Mouse (Mus musculus) CH12.LX (cell line): ENCODE data around the gene Arhgap42. TPM values are rescaled to one million over a fixed set of nuclear protein-coding genes. Genes with fewer than 3 reads are reported as not detected.

Experiments used
- DNase-seq: peaks from one replicate; pipeline ENCODE4 v3.0.0-alpha.2; 2013; ENCODE audit errors: extremely low read depth
- H3K27ac ChIP-seq: 2 replicates; pipeline ENCODE4 v1.5.1; 2012; ENCODE audit warnings: low read depth, mild to moderate bottlenecking, control low read depth, moderate library complexity; ENCODE audit not compliant: insufficient read depth
- H3K27me3 ChIP-seq: replicated peaks from 2 replicates; pipeline ENCODE3; 2012; ENCODE audit warnings: inconsistent platforms
- H3K36me3 ChIP-seq, 2 experiments: replicated peaks in 1 of 2; 2 replicates each; pipeline versions ENCODE3 to v1.6.1; 2012; ENCODE audit warnings: inconsistent platforms in 1 of 2, low read length in 1 of 2, mild to moderate bottlenecking in 1 of 2, mixed read lengths in 1 of 2, moderate library complexity in 1 of 2; ENCODE audit not compliant: control insufficient read depth in 1 of 2, insufficient read depth in 1 of 2
- H3K4me1 ChIP-seq, 2 experiments: 2 replicates each; pipeline ENCODE4 v1.6.1; 2012; ENCODE audit warnings: inconsistent platforms in 1 of 2, moderate library complexity in 1 of 2; ENCODE audit not compliant: insufficient read depth in 2 of 2, control insufficient read depth in 1 of 2
- H3K4me2 ChIP-seq: 2 replicates; pipeline ENCODE4 v1.6.1; 2012; ENCODE audit warnings: low read depth, mild to moderate bottlenecking, control low read depth; ENCODE audit not compliant: poor library complexity, insufficient read depth, severe bottlenecking
- H3K4me3 ChIP-seq, 3 experiments: fragments of 150-350 bp in 1 of 3; sonication (generic) in 1 of 3; replicated peaks in 1 of 3; 2 replicates each; pipeline versions ENCODE3 to v1.5.1; 2011 to 2012; ENCODE audit warnings: low read depth in 2 of 3, low read length in 2 of 3, mild to moderate bottlenecking in 2 of 3, moderate library complexity in 2 of 3, control low read depth in 1 of 3, improper control_type of control experiment in 1 of 3, inconsistent platforms in 1 of 3, mixed read lengths in 1 of 3; ENCODE audit not compliant: poor library complexity in 1 of 3
- H3K79me2 ChIP-seq: replicated peaks from 2 replicates; pipeline ENCODE4 v1.6.1; 2012; ENCODE audit warnings: mild to moderate bottlenecking, moderate library complexity; ENCODE audit not compliant: control insufficient read depth, poor library complexity, insufficient read depth, severe bottlenecking; ENCODE audit errors: extremely low read depth
- H3K9ac ChIP-seq: 2 replicates; pipeline ENCODE4 v1.6.1; 2012; ENCODE audit warnings: low read depth, mild to moderate bottlenecking, control low read depth, moderate library complexity; ENCODE audit not compliant: insufficient read depth
- H3K9me3 ChIP-seq: replicated peaks from 2 replicates; pipeline ENCODE3; 2012; ENCODE audit warnings: low read length, inconsistent platforms, mixed read lengths
- BHLHE40 ChIP-seq: IDR thresholded peaks from 2 replicates; pipeline ENCODE4 v1.6.1; 2011; ENCODE audit warnings: mild to moderate bottlenecking, low read depth, low read length, improper control_type of control experiment
- CHD2 ChIP-seq: IDR thresholded peaks from 2 replicates; pipeline ENCODE4 v1.6.1; 2011; ENCODE audit warnings: low read length, improper control_type of control experiment
- CTCF ChIP-seq, 2 experiments: IDR thresholded peaks in 1 of 2; conservative IDR thresholded peaks in 1 of 2; 2 replicates each; pipeline ENCODE4 v1.5.1; 2011 to 2012; ENCODE audit warnings: low read depth in 2 of 2, low read length in 2 of 2, improper control_type of control experiment in 1 of 2, inconsistent platforms in 1 of 2, mild to moderate bottlenecking in 1 of 2, moderate library complexity in 1 of 2
- ELF1 ChIP-seq: IDR thresholded peaks from 2 replicates; pipeline ENCODE4 v1.6.1; 2014; ENCODE audit warnings: low read depth, mild to moderate bottlenecking, inconsistent platforms, low read length, improper control_type of control experiment
- ETS1 ChIP-seq: conservative IDR thresholded peaks from 2 replicates; pipeline ENCODE4 v1.6.1; 2012; ENCODE audit warnings: low read depth, mild to moderate bottlenecking, inconsistent platforms, low read length, improper control_type of control experiment, moderate library complexity
- JUN ChIP-seq: IDR thresholded peaks from 2 replicates; pipeline ENCODE4 v1.6.1; 2011; ENCODE audit warnings: low read depth, mild to moderate bottlenecking, low read length, improper control_type of control experiment, moderate library complexity; ENCODE audit not compliant: insufficient read depth
- KAT2A ChIP-seq: IDR thresholded peaks from 2 replicates; pipeline ENCODE4 v1.6.1; 2012; ENCODE audit warnings: low read length, improper control_type of control experiment, inconsistent platforms; ENCODE audit not compliant: insufficient replicate concordance
- MAX ChIP-seq: IDR thresholded peaks from 2 replicates; pipeline ENCODE4 v1.6.1; 2011; ENCODE audit warnings: low read length, improper control_type of control experiment
- MAZ ChIP-seq: IDR thresholded peaks from 2 replicates; pipeline ENCODE4 v1.6.1; 2012; ENCODE audit warnings: low read depth, mild to moderate bottlenecking, inconsistent platforms, low read length, improper control_type of control experiment, moderate library complexity
- MEF2A ChIP-seq: IDR thresholded peaks from 2 replicates; pipeline ENCODE4 v1.6.1; 2014; ENCODE audit warnings: low read depth, mild to moderate bottlenecking, inconsistent platforms, low read length, improper control_type of control experiment, borderline replicate concordance
- MYC ChIP-seq: IDR thresholded peaks from 2 replicates; pipeline ENCODE4 v1.6.1; 2011; ENCODE audit warnings: low read depth, mild to moderate bottlenecking, improper control_type of control experiment, low read length
- NRF1 ChIP-seq: IDR thresholded peaks from 2 replicates; pipeline ENCODE4 v1.6.1; 2014; ENCODE audit warnings: low read depth, mild to moderate bottlenecking, inconsistent platforms, low read length, improper control_type of control experiment, moderate library complexity
- POLR2A ChIP-seq: IDR thresholded peaks from 2 replicates; pipeline ENCODE4 v1.6.1; 2011; ENCODE audit warnings: low read depth, mild to moderate bottlenecking, improper control_type of control experiment, low read length
- RCOR1 ChIP-seq: conservative IDR thresholded peaks from 2 replicates; pipeline ENCODE4 v1.6.1; 2012; ENCODE audit warnings: low read depth, mild to moderate bottlenecking, inconsistent platforms, low read length, improper control_type of control experiment
- SIN3A ChIP-seq: IDR thresholded peaks from 2 replicates; pipeline ENCODE4 v1.6.1; 2012; ENCODE audit warnings: low read length, improper control_type of control experiment, inconsistent platforms
- TCF12 ChIP-seq: IDR thresholded peaks from 2 replicates; pipeline ENCODE4 v1.6.1; 2014; ENCODE audit warnings: low read depth, mild to moderate bottlenecking, inconsistent platforms, low read length, improper control_type of control experiment
- UBTF ChIP-seq: IDR thresholded peaks from 2 replicates; pipeline ENCODE4 v1.6.1; 2012; ENCODE audit warnings: low read depth, mild to moderate bottlenecking, inconsistent platforms, low read length, improper control_type of control experiment, moderate library complexity
- USF1 ChIP-seq: IDR thresholded peaks from 2 replicates; pipeline ENCODE4 v1.6.1; 2014; ENCODE audit warnings: low read depth, mild to moderate bottlenecking, inconsistent platforms, low read length, improper control_type of control experiment
- ZKSCAN1 ChIP-seq: IDR thresholded peaks from 2 replicates; pipeline ENCODE4 v1.6.1; 2012; ENCODE audit warnings: low read depth, inconsistent platforms, low read length, improper control_type of control experiment, borderline replicate concordance
- dilution Hi-C: fragments of 300-500 bp; cut with MboI; formaldehyde crosslinking; loops from 2 replicates; pipeline ENCODE4 v1.14.3; 2020; ENCODE audit warnings: low sequenced_read_pairs; ENCODE audit not compliant: extremely low pct_unique_long_range_greater_than_20kb, extremely low pct_ligation_motif_present
- in situ Hi-C: fragments of 300-500 bp; cut with MboI; formaldehyde crosslinking; loops from 3 replicates; pipeline ENCODE4 v1.14.3; 2019; ENCODE audit warnings: low sequenced_read_pairs, low pct_ligation_motif_present, low pct_unique_long_range_greater_than_20kb, mixed read lengths
- polyA plus RNA-seq: library from polyadenylated mRNA; unstranded; fragments of >175 nt; gene quantifications from 2 replicates; pipeline ENCODE4 v1.2.1, GENCODE M21; 2012; ENCODE audit warnings: low read depth; ENCODE audit not compliant: insufficient read length
- total RNA-seq, 2 experiments: library from RNA; depleted of rRNA; stranded (reverse); fragments of 300-350 nt in 1 of 2; fragments of >200 nt in 1 of 2; gene quantifications; 2 replicates each; pipeline ENCODE4 v1.2.3; 2012 to 2014

Gene Arhgap42
- total and polyA plus RNA-seq, 3 experiments: not detected

DNA sequence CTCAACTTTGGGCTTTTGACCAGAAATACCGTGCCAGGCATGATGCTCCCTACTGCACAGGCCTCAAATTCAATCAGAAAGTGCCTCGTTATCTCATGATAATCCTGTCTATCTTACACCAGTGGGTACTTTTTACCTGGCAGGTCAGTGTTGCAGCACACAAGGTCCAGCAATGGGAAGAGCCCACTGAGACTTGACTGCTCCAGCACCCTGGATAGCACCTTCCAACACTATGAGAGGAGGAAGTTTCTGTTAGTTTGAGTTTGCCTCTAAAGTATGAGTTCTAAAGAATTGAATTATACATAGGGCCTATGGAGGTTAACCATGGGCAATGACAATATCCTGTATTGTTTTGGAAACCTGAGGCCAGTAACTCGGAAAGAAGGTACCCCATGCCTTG lies 256.6 kb downstream of the Arhgap42 start:
- TF ChIP-seq JUN (no peak), KAT2A (no peak), BHLHE40 (no peak), CHD2 (no peak), ETS1 (no peak), MAZ (no peak), RCOR1 (no peak), MAX (no peak), MYC (no peak)
- TF ChIP-seq, all 38 proteins: peak for 0
- H3K4me1 ChIP-seq: no peaks in the 10 kb centered on the region
- no peak overlapping the region for H3K4me2 ChIP-seq
- no peaks in the 10 kb centered on the region for H3K36me3 ChIP-seq
- DNase-seq: no peak
- in situ Hi-C loops: no loop called here
- no peak overlapping the region for H3K4me3 ChIP-seq
- H3K9me3 ChIP-seq: no peaks in the 10 kb centered on the region
- H3K27me3 ChIP-seq: no peaks in the 10 kb centered on the region
- no peak overlapping the region for H3K27ac ChIP-seq
- dilution Hi-C loops: no loop called here
- no peak overlapping the region for H3K9ac ChIP-seq
- no peaks in the 10 kb centered on the region for H3K79me2 ChIP-seq

DNA sequence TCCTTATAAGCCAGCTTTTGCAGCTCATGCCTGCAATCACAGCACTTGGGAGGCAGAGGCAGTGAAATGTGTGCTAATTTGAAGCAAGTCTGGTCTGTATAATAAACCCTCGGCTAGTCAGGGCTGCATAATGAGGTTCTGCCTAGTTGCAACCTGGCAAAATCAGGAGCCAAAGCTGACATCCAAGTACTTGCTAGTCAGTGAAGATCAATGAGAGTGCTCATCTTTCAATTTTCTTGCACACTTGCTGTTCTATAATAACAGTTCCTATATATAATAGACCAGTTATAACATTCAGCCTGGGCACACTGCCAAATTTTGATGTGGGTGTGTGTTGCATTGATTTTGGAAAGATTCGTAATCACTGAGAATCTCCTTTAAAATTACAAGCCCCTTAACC lies 261.1 kb downstream of the Arhgap42 start:
- Histone ChIP-seq H3K79me2 (no peaks in the 10 kb centered on the region), H3K4me1 (no peaks in the 10 kb centered on the region), H3K9ac (no peak overlapping the region), H3K36me3 (no peaks in the 10 kb centered on the region), H3K9me3 (no peaks in the 10 kb centered on the region), H3K4me3 (no peak overlapping the region), H3K27me3 (no peaks in the 10 kb centered on the region), H3K27ac (no peak overlapping the region), H3K4me2 (no peak overlapping the region)
- dilution Hi-C loops (no loop called here), in situ Hi-C loops (no loop called here)
- TF ChIP-seq CHD2: no peak
- no peak for TF ChIP-seq ELF1
- no peak for TF ChIP-seq TCF12
- TF ChIP-seq POLR2A: no peak
- TF ChIP-seq NRF1: no peak
- TF ChIP-seq SIN3A: no peak
- TF ChIP-seq CTCF (conservative IDR thresholded peaks at IDR 0.05 in 1 of 2, IDR thresholded peaks at IDR 0.05 in 1 of 2; ENCODE audit: low read depth in 2 of 2, low read length in 2 of 2): no peak
- no peak for TF ChIP-seq UBTF
- no peak for TF ChIP-seq RCOR1
- no peak for TF ChIP-seq ZKSCAN1
- TF ChIP-seq MYC: no peak
- no peak for TF ChIP-seq MEF2A
- no peak for TF ChIP-seq MAZ
- TF ChIP-seq USF1: no peak
- DNase-seq: no peak
